Mouse (Mus musculus) brain, embryonic 14.5 days (tissue): ENCODE measurements around the gene Mlip. TPM values are rescaled to one million over a fixed set of nuclear protein-coding genes. Genes with fewer than 3 reads are reported as not detected.

Source experiments
- DNase-seq: peaks from one replicate; pipeline ENCODE4 v3.0.0-alpha.2; 2011; ENCODE audit warnings: low read depth
- CTCF ChIP-seq: fragments of 200-500 bp; IDR thresholded peaks from 2 replicates; pipeline ENCODE4 v1.5.1; 2012; ENCODE audit warnings: inconsistent platforms, mild to moderate bottlenecking, moderate library complexity, borderline replicate concordance; ENCODE audit not compliant: insufficient read depth, insufficient read length; ENCODE audit errors: extremely low read depth
- POLR2A ChIP-seq: fragments of 200-500 bp; IDR thresholded peaks from 2 replicates; pipeline ENCODE4 v1.6.1; 2012; ENCODE audit warnings: mild to moderate bottlenecking, inconsistent platforms, borderline replicate concordance; ENCODE audit not compliant: poor library complexity, insufficient read depth, insufficient read length, severe bottlenecking; ENCODE audit errors: extremely low read depth
- polyA plus RNA-seq: library from polyadenylated mRNA; depleted of rRNA; stranded (reverse); fragments of >200 nt; gene quantifications from 2 replicates; pipeline ENCODE4 v1.2.3, GENCODE M21; 2012; rRNA removed

Gene Mlip
- 1.4 and 1.8 TPM in 2 replicates for polyA plus RNA-seq

GRCm38 (mm10) chr9:77352432-77353175, at the start of gene Mlip:
TSS of gene Mlip (minus strand) at chr9:77352969.
- TF ChIP-seq POLR2A = no peak
- no peak for TF ChIP-seq CTCF
- no peak for DNase-seq

GRCm38 (mm10) chr9:77399801-77400200, 47.0 kb upstream of the Mlip start:
- no peak for DNase-seq
- TF ChIP-seq CTCF (no peak), POLR2A (no peak)

- peak; percentile 85 for DNase-seq
- TF ChIP-seq POLR2A = no peak
- no peak for TF ChIP-seq CTCF
Measured at GRCm38 (mm10) chr9:77398856-77399631, 46.3 kb upstream of the Mlip start.

GRCm38 (mm10) chr9:77397027-77397426, 44.3 kb upstream of the Mlip start:
- DNase-seq = no peak
- TF ChIP-seq POLR2A (no peak), CTCF (no peak)

- TF ChIP-seq POLR2A (no peak), CTCF (no peak)
- no peak for DNase-seq
Measured at GRCm38 (mm10) chr9:77391248-77391647, 38.5 kb upstream of the Mlip start.

GRCm38 (mm10) chr9:77388956-77389355, 36.2 kb upstream of the Mlip start:
- no peak for DNase-seq

GRCm38 (mm10) chr9:77386751-77387150, 34.0 kb upstream of the Mlip start:
- DNase-seq = peak; percentile 74
- TF ChIP-seq CTCF = no peak
- no peak for TF ChIP-seq POLR2A

More at GRCm38 (mm10) chr9:77388956-77389355, 36.2 kb upstream of the Mlip start:
- TF ChIP-seq POLR2A (no peak), CTCF (no peak)

- TF ChIP-seq CTCF (no peak), POLR2A (no peak)
- DNase-seq = no peak
Measured at GRCm38 (mm10) chr9:77385611-77386010, 32.8 kb upstream of the Mlip start.

GRCm38 (mm10) chr9:77384651-77385050, 31.9 kb upstream of the Mlip start:
- TF ChIP-seq POLR2A = no peak
- no peak for TF ChIP-seq CTCF
- DNase-seq = no peak

GRCm38 (mm10) chr9:77383951-77384350, 31.2 kb upstream of the Mlip start:
- no peak for TF ChIP-seq CTCF
- TF ChIP-seq POLR2A = no peak
- no peak for DNase-seq

- DNase-seq = no peak
- TF ChIP-seq POLR2A = no peak
- no peak for TF ChIP-seq CTCF
Measured at GRCm38 (mm10) chr9:77382514-77382913, 29.7 kb upstream of the Mlip start.
